Mouse (Mus musculus) E14TG2a.4 (cell line): ENCODE results near the gene Cfap206.

Experiments
- CTCF ChIP-seq: conservative IDR thresholded peaks from 2 replicates; pipeline ENCODE4 v1.5.1; 2014; ENCODE audit warnings: low read length
- NANOG ChIP-seq: IDR thresholded peaks from 2 replicates; pipeline ENCODE4 v1.6.1; 2014; ENCODE audit warnings: borderline replicate concordance, low read length, mixed read lengths
- POU5F1 ChIP-seq: IDR thresholded peaks from 2 replicates; pipeline ENCODE4 v1.6.1; 2014; ENCODE audit warnings: low read length, borderline replicate concordance

DNA sequence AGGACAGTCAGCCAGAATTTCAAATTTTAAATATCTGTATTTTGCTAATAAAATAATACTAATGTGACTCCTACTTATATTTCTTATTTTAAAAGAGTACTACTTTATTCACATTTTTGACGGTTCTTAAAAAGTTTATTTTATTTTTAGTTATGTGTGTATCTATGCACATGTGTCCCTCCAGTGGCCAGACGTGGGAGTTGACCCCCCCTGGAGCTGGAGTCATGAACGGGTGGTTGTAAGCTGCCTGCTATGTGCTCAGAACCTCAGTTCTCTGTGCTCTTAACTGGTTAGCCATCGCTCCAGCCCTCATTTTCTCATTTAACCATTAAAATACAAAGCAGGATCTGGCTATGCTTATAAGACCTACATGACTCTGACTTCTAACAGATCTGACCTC is 27.0 kb downstream of the Cfap206 start:
- no peak for TF ChIP-seq CTCF
- no peak for TF ChIP-seq NANOG
- TF ChIP-seq POU5F1: no peak
